Mouse (Mus musculus): ENCODE measurements around the gene Trappc3.
A peak's percentile ranks its signal among the peaks of the same experiment; 100 is the strongest.
"Not testable (repeated sequence)": the region's sequence is repeated elsewhere in the genome, so short reads cannot be mapped to it uniquely, and the experiment has no call there.

Gene Trappc3

DNA sequence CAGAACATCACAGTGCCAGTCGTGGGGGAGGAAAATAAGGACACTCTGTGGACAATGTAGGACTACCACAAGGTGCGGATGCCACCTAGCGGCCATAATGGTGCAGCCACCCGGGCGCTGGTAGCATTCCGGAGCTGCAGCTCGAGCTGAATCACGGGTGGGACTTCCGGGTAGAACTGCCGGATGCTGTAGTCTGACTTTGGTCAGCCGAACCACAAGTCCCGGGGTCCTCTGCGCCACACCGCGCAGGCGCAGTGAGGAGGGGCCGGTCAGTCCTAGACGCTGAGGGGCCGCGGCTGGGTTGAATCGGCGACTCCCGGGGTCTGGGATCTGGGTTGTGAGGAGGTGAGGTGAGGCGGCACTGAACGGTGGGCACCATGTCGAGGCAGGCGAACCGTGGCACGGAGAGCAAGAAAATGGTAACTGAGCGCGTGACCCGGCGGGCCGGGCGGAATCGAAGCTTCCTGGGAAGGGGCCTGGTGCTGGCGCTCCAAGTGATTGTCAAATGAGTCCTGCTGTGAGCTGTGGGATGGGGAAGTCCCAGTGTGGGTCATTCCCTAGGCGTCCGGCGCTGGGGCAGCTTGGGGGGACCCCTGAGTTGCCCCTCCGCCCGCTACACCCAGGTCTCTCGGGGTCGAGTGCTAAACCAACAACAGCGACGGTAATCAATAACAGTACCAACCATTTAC is at the start of gene Trappc3:
Trappc3 (plus strand) TSS at position 207 of the 689 bp plus-strand sequence.
- peak; percentile 98 for DNase-seq (ENCODE audit: low read depth, low spot score)

DNA sequence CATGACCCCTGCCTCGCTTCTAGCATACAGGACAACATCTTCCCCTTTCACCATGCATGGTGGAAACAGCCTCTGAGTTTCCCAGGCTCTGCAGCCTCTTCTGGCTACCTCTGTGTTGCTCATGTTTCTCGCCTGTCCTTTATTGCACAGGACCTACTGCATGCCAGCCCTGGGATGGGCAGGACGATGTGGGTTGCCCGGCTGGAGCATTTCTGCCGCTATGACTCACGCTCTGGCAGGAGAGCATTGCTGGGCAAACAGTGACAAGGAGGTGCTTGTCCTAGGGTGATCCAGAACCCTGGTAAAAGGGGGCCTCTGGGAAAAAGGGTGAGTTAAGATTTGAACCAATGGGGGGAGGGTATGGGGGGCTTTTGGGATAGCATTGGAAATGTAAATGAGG is 44.4 kb upstream of the Trappc3 start:
- DNase-seq (ENCODE audit: low read depth, low spot score), result no peak

DNA sequence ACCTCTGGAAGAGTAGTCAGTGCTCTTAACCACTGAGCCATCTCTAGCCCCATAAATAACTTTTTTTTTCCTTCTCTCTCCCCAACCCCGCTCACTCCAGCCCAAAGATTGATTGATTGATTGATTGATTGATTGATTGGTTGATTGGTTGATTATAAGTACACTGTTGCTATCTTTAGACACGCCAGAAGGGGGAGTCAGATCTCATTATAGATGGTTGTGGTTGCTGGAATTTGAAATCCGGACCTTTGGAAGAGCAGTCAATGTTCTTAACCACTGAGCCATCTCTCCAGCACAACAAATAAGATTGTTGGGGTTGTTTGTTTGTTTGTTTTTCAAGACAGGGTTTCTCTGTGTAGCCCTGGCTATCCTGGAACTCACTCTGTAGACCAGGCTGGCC is 42.6 kb upstream of the Trappc3 start:
- not testable (repeated sequence) for DNase-seq (ENCODE audit: low read depth, low spot score)

DNA sequence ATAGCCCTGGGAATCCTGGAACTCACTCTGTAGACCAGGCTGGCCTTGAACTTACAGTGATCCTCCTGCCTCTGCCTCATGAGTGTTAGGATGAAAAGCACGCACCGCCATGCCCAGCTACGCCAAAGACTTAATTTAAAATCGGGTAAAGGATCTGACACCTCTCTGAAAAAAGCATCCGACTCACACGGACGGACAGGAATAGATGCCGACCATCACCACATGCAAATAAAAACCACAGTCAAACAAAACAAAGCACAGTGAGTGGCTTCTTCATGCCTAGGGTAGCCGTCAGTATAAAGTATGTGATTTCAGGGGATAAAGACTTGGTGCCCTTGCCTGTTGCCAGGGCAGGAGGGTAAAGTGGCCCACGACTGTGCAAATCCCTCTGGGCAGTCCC is 42.1 kb upstream of the Trappc3 start:
- no peak for DNase-seq (ENCODE audit: low read depth, low spot score)

DNA sequence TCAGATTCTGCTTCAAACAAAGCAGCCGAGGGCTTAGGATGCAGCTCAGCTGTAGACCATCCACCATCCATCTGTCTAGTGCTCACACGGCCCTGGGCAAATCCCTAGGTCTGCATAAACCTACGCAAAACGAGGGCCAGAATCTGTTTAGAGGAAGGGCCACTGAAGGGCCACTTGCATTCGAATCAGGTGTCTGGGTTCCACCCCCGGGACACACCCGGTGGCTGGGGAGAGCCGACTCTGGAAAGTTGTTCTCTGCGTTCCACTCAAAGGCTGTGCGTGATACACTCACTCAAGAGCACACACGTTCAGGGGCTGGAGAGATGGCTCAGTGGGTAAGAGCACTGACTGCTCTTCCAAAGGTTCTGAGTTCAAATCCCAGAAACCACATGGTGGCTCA is 39.5 kb upstream of the Trappc3 start:
- DNase-seq (ENCODE audit: low read depth, low spot score), result no peak

DNA sequence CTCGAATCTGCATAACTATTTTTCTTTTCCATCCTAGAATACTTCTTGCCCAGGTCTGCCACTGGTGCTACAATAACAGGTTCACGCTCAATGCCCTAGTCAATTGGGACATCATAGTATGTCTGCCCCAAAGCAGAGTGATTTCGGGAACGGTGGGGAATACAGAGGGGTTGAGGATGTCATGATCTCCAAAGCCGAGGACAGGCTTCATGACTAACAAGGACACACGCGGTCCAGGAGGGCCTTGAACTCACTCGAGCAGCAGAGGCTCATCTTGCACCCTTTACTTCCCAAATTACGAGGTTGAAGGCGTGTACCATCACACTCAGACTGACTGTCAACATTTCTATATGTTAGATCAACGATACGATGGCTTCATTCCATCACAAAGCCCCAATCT is 35.5 kb upstream of the Trappc3 start:
- no peak for DNase-seq (ENCODE audit: low read depth, low spot score)

DNA sequence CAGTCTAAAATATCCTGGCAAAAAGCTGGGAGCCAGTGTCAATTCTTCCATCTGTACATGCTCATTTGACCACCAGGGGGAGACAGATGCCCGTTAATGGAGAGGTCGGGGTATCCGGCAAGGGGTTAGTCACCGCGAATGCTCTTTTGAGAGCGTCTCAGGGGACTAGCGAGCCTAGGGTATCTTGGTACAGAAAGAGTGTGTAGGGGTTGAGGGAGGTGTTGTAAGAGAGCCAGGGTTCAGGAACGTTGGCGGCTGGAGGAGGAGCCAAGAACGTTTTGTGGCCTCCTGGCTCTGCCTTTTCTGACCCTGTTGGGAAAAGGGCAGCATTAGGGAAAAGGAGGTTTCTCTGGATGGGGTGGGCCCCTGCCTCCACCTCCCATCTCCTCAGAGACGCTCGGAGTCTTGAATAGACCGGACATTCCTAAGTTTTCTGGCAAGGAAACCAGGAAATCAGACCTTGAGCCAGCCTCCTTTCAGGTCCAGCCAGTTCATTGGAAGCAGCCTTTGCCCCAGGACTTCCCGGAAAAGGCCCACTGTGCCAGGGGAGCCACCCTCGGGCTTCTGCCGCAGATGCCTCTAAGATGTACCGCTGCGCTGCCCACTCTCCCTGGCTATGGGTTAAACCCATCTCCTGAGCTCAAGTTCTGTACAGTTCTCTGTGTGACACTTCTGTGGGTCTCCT is 34.9 kb upstream of the Trappc3 start:
- peak; percentile 90 for DNase-seq (ENCODE audit: low read depth, low spot score)

DNA sequence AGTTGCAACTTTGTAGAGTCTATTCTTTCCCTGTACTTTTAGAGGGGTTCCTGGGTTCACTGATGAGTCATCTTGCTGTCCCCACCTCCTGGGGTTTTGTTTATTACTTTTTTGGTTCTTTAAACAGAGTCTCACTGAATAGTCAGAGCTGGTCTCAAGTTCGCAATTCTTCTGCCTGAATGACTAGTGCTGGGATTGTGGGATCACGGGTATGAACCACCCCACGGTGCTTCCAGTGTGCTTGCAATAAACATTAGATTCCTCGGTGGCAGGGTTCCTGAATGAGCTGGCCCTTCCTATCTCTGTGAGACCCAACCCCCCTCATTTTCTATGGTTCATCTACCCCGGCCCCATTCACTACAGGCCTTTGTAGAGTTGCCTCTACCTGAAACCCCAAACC is 34.0 kb upstream of the Trappc3 start:
- DNase-seq (ENCODE audit: low read depth, low spot score), result no peak

DNA sequence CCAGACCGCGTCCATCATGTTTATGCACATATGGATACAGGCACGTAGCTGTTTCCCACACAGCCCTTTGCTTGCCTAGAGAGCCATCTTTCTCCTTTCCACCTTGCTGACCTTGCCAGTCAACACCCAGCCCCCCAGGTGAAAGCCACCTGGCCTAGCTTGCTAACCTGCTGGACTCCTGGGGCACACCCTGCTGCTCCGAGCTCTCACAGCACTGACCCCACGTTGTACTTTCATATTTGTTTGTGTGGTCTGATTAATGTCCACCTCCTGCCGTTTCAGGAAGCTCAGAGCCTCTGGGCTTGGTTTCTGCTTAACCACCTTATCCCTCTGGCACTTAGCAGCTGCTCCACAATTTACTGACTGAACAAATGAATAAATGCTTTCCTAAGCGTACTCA is 32.2 kb upstream of the Trappc3 start:
- DNase-seq (ENCODE audit: low read depth, low spot score), result no peak

DNA sequence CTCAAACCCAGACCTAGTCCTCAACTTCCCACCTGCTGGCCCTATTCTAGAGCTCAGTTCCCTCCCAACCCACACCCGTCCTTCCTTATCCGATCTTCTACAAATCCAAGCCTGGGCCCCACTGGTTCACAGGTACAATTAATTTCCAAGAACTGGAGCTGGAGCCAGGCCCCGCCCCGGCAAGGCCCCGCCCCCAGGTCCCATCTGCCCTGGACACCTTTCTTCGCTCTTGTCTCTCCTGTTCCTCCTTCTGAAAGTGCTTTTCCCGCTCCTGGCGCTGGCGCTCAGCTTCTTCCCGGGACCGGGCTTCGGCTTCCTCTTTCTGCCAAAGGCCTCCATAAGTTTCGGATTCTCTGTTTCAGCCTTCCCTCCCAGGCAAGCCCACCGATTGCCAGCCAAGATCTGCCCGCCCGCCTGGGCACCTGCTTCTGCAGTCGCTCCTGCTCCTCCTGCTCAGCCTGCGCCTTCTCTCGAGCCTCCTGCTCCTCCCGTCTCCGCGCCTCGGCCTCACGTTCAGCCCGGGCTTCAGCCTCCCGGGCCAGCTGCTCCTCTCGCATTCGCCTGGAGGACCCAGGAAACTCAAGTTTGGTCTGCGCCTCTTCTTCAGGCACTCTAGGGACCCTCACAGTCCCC is 28.3 kb upstream of the Trappc3 start:
- DNase-seq (ENCODE audit: low read depth, low spot score), result no peak

DNA sequence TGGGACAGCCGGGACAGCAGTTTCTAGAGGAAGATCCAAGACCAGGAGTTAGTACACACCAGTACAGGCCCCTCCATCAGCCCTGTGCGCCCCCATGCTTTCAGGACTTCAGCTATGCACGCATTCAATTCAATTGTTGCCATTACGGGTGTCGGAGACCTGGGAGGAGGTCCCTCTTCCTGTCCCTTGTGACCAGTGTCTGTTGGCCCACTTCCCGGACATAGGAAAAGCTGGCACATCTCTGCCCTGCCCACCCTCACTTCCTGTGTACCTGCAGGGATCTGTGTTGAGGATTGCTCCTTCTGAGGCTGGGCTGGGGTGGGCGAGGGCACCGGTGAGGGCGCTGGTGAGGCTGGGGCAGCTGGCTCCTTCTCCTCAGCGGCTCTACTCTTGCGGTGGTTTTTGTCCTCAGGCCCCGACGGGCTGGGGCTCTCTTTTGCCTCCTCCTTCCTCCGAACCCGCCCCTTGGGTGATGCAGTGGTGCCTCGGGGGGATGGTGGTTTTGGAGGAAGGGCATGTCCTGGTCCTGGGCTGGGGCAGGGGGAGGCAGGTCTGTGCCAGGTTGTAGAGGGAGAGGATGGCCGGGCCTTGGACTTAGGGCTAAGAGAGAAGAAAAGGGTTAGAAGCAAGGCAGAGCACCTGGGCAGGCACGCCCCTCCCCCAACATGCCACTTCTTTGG is 27.5 kb upstream of the Trappc3 start:
- DNase-seq (ENCODE audit: low read depth, low spot score), result no peak

DNA sequence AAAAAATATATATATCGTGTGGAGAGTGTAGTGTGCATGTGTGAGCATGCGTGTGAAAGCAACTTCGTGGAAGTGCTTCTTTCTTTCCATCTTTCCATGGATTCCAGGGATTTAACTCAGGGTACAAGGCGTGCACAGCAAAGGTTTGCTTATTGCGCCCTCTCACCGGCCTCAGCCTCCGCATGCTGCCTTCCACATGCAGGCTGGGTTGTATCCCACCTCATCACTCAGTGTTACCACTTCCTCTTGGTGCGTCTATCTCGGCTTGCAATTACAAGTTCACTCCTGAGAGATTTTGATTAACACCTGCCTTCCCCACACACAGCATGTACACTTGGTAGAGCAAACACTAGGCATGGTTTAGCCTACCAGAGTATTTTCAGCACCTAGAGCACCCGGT is 26.9 kb upstream of the Trappc3 start:
- DNase-seq (ENCODE audit: low read depth, low spot score), result peak; percentile 17

DNA sequence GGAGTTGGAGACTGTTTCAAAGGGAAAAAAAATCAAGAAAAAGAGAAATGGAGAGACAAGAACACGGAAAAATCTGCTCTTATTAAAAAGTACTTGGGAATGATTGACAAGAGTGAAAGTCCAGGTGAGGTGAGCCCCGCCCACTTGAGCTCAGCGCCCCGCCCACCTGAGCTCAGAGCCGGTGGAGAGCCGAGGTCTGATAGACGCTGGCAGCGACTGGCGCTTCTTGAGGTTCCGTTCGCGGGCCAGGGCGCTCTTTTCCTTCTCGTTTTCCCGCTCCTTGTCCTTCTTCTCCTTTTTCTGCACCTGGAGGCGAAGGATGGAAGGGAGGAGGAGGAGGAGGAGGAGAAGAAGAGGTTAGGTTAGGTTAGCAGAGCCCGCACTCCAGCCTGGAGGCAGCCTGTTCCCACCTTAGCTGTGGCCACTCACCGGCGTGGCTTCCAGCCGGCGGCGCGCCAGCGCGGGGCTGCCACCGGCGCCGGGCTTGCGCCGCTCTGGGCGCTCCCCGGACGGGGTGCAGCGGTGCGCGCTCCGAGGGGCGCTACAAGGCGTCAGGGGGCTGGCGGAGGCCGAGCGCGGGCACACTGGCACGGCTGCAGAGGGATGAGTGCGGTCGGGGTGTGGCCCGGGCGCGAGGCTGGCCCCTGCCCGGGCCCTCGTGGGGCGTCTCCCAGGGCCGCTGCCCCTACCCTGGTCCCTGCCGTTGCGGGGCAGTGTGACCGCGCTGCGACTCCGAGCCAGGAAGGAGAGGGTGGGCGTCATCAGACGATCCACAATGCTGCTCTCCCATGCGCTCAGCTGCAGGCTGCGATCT is 25.5 kb upstream of the Trappc3 start:
- no peak for DNase-seq (ENCODE audit: low read depth, low spot score)

DNA sequence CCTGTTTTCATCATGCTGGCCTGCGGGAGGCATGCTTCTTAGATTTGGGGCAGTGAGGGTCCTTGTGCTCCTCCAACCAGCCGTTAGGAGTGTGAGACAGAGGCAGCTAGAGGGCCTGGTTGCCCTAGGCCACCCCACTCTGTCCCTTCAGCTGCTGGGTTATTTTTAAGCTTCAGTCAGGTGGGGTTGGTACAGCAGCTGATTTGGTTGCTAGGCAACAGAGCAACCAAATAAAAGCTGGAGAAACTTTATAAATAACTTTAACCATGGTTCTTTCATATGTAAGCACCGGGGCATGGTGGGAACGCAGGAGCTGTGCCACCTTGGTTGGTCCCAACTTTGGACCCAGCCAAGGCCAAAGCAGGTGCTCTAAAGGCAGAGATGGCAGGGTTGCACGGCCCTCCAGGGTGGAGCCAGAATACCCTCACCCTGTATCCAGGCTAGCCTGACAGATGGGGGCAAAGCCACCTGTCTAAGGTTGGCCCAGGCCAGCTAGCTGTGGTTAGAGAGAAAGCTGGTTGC is 24.3 kb upstream of the Trappc3 start:
- DNase-seq (ENCODE audit: low read depth, low spot score), result peak; percentile 31

DNA sequence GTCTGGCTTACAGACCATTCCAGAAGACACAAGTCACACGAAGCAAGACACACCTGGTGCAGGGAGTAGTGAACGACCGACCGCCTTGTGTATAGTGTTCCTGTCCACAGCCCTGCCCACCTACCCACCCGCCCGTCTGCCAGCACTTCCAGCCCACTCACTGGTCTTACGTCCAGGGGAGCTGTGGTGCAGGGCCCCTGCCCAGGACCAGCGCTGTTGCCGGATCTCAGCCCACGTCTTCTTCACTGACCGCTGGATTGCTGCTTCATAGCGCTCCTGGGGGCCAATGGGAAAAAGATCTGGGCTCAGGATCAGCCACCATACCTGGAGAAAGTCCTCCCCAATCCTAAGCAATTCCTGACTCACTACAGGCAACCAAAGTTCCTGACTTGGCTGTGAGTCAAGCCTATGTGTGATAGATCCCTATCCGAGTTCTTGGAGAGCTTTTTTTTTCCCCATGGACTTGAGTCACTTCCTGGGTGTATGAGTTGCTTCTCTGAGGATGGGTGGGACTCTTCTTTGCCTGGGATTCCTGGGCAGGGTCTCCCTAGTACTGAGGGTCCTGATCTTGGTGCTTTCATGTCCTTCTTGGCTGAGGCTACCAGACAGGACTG is 22.2 kb upstream of the Trappc3 start:
- no peak for DNase-seq (ENCODE audit: low read depth, low spot score)

DNA sequence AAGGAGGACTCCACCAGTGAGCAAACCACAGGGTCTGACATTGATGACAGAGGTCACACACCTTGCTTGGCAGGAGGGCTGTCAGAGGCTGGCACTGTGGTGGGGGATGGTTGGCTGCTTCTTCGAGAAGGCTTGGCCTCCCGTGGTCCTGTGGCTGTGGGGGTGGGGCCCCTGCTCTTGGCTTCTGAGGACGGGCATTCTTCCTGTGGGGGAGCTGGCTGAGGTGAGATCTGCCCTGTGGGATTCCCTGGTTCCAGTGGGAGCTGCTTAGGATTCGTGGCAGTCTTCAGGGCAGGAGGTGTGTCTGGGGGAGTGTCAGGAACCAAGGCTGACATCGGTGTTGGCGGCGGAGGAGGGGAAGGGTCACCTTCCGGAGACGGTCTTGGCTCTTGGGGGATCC is 20.2 kb upstream of the Trappc3 start:
- no peak for DNase-seq (ENCODE audit: low read depth, low spot score)

DNA sequence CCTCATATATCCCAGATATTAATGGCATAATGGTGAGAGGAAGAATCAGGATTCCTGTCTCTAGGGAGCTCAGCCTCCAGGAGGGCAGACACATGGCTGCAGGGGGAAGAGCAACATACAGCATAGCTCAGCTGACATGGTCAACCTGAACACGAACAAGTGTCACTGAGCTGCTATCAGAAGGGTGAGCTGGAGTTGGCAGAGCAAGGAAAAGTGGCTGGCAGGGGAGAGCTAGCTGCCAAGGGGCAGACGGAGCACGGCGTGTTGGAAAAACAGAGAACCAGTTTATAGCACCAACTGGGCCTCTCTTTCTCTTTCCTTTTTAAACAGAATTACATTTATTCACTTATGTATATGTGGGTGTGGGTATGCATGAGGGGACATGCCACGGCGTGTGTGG is 19.6 kb upstream of the Trappc3 start:
- no peak for DNase-seq (ENCODE audit: low read depth, low spot score)

DNA sequence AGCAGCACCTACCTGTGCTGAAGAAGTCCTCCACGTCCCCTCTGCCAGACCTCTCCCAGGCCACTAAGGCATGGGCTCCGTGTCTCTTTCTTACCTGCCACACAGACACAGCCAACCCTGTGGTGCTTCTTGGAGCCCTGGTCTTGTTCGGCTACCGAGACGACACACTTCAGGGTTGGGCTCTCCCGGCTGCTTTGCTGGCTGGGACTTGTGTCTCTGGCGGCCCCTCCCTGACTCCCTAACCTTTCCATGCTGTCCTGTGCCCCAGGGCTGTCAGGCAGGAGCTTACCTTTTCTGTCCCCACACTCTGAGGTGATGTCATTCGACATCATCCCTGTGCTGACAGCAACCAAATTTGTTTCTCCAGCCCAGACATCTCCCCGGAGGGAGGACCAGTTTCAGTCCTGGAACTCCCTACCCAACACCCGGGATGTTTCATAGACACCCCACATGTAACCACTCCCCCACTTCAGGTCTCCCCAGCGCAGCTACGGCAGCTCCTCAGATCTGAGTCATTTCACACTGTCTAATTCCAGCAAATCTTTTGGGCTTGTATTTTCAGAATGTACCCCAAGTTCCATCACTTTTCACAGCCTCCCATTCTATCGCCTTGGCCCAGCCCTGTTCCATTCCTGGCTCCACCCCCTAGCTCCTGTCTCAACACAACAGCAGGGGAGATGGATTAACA is 15.8 kb upstream of the Trappc3 start:
- DNase-seq (ENCODE audit: low read depth, low spot score), result no peak

DNA sequence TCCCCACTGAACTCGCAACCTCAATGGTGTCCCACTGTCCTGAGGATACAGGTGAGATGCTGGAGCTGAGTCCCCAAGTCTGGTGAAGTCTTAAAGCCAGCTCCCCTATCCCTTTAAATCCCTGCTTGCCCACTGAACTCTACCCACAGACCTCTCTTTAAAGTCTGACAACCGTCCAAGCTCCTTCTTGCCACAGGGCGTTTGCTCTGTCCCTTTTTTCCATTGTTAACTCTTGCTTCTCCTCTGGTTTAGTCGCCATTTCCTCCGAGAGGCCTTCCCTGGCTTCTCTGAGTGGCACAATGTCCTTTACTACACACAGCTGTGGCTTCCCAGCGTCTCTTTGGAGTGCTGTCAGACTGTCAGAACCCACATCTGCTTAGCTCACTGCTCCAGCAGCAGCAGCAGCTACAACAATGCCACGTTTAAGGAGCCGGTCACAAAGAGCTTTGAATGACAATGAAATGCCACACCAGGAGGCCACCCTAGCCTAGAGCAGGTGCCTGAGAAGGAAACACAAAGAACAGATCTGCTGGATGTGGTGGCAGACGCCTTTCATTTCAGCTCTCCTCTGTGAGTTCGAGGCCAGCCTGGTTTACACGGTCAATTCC is 13.8 kb upstream of the Trappc3 start:
- DNase-seq (ENCODE audit: low read depth, low spot score), result no peak

DNA sequence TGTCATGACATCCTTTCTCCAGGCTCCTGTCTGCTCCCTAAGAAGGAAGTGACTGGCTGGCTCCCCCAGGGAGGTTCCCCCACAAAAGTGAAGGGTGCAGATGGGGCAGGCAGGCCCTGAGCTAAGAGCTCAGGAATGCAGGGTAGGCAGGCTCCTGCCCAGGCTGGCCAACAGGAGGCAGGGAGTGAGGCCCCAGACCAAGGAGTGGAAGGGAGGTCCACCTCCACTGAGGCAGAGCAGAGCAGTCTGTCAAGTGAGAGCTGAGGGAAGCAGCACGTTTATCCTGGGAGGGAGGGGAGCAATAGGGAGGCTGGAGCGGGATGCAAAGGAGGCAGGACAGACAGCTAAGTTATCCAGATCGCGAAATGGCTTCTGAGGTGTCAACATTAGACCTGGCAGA is 11.5 kb upstream of the Trappc3 start:
- no peak for DNase-seq (ENCODE audit: low read depth, low spot score)

Data from CD4-positive, CD25-positive, alpha-beta regulatory T cell, adult 2 months (primary cell).